Mouse (Mus musculus): ENCODE results near the gene Pilra.

DNA sequence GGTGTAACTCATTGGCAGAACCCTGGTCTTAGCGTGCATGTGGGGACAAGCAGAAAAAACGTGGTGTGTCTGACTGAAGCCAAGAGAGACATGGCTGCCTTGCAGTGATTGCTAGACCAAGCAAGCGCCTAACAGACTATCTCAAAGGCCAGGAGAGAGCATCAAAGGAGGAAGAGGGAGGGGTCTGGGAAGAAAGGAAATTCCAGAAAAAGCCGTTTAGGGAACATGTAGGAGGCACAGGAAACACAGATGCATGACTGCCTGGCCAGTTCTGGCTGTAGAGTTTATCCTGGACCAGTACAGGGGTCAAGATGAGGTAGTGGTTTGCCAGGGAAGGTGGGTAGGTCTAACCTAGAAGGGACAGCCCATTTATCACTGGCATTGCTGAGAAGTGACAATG lies 2.6 kb downstream of the Pilra start:
- TF ChIP-seq CTCF (IDR thresholded peaks at IDR 0.05) (no peak; the same call in 1 of the 2 replicates), POLR2A (IDR thresholded peaks at IDR 0.05; ENCODE audit: insufficient read depth, low read depth, low read length) (no peak), EP300 (IDR thresholded peaks at IDR 0.05; ENCODE audit: insufficient read depth, low read depth, low read length) (no peak)

Measured in heart, adult 2 months (tissue).